Mouse (Mus musculus) kidney, postnatal 0 days (tissue): ENCODE data around the gene Adam10. TPM values are rescaled to one million over a fixed set of nuclear protein-coding genes. Genes with fewer than 3 reads are reported as not detected.
A peak's percentile ranks its signal among the peaks of the same experiment; 100 is the strongest.

Experiments
- ATAC-seq: fragments of 200-750 bp; cut with Nextera tagmentation; replicated peaks from 2 replicates; pipeline ENCODE4 v1.8.0; 2017; ENCODE audit warnings: low read depth, moderate number of reproducible peaks, moderate TSS enrichment, moderate library complexity; ENCODE audit not compliant: low FRiP score
- DNase-seq: peaks from one replicate; pipeline ENCODE4 v3.0.0-alpha.2; 2016; ENCODE audit warnings: low spot score
- H3K27ac ChIP-seq: fragments of 300-500 bp; sonication (generic); 2 replicates; pipeline ENCODE4 v1.5.1; 2014; ENCODE audit warnings: mild to moderate bottlenecking
- H3K27me3 ChIP-seq: fragments of 300-500 bp; sonication (generic); 2 replicates; pipeline ENCODE4 v1.6.1; 2014; ENCODE audit warnings: low read length, mixed read lengths; ENCODE audit not compliant: insufficient read depth
- H3K36me3 ChIP-seq: fragments of 300-500 bp; sonication (generic); 2 replicates; pipeline ENCODE4 v1.6.1; 2014; ENCODE audit warnings: low read length, mixed read lengths; ENCODE audit not compliant: insufficient read depth
- H3K4me1 ChIP-seq: fragments of 300-500 bp; sonication (generic); replicated peaks from 2 replicates; pipeline ENCODE4 v1.6.1; 2014; ENCODE audit warnings: antibody characterized with exemption, low read length, mixed read lengths; ENCODE audit not compliant: insufficient read depth
- H3K4me2 ChIP-seq: fragments of 300-500 bp; sonication (generic); 2 replicates; pipeline ENCODE4 v1.6.1; 2014; ENCODE audit warnings: mild to moderate bottlenecking, low read length, moderate library complexity, mixed read lengths
- H3K4me3 ChIP-seq: fragments of 300-500 bp; sonication (generic); replicated peaks from 2 replicates; pipeline ENCODE4 v1.5.1; 2014; ENCODE audit warnings: low read depth, low read length
- H3K9ac ChIP-seq: fragments of 300-500 bp; sonication (generic); 2 replicates; pipeline ENCODE4 v1.6.1; 2014; ENCODE audit warnings: low read depth, low read length
- H3K9me3 ChIP-seq: fragments of 300-500 bp; sonication (generic); replicated peaks from 2 replicates; pipeline ENCODE4 v1.6.1; 2016; ENCODE audit warnings: low read length, inconsistent platforms, mixed read lengths
- CTCF ChIP-seq: IDR thresholded peaks from 2 replicates; pipeline ENCODE4 v1.5.1; 2016; ENCODE audit warnings: antibody characterized with exemption, low read depth, mild to moderate bottlenecking, moderate library complexity
- WGBS: fragments of 180-500 bp; shearing (Covaris S2); extraction: QIAGEN DNeasy Blood & Tissue Kit; methylation state at CpG from one replicate; pipeline ENCODE4 v1.1.7; 2014; 5-methylcytosine and 5-hydroxymethylcytosine counted together
- polyA plus RNA-seq: library from polyadenylated mRNA; unstranded; fragments of >200 nt; fragmentation: Nextera tagmentation; extraction: Ambion mirVana; gene quantifications from 2 replicates; pipeline ENCODE4 v1.2.1, GENCODE M21; 2015

The Adam10 gene
- 70.5 and 72.6 TPM in 2 replicates for polyA plus RNA-seq

GRCm38 (mm10) chr9:70678682-70679131, at the start of gene Adam10:
Gene Adam10, plus strand, starts transcription at chr9:70678997.
- ATAC-seq (peak; percentile 99), DNase-seq (peak; percentile 99)
- no peak for TF ChIP-seq CTCF
- 0 out of 2 replicates have a peak, but pooled peaks cover 7% of the 10 kb centered on the region for H3K4me1 ChIP-seq
- no peaks in the 10 kb centered on the region for H3K36me3 ChIP-seq
- WGBS = under 1% methylated on average over 48 of the region's 48 CpGs
- peak within 1 kb of the TSS; percentile 67 for H3K4me2 ChIP-seq
- H3K4me3 ChIP-seq = peak within 1 kb of the TSS; percentile 97
- H3K9ac ChIP-seq = peak within 1 kb of the TSS; percentile 97
- H3K27me3 ChIP-seq = no peaks in the 10 kb centered on the region
- H3K9me3 ChIP-seq = no peaks in the 10 kb centered on the region
- H3K27ac ChIP-seq = peak within 1 kb of the TSS; percentile 98

- Histone ChIP-seq H3K4me2 (no peak overlapping the region), H3K9me3 (no peaks in the 10 kb centered on the region), H3K27me3 (no peaks in the 10 kb centered on the region), H3K4me3 (no peak overlapping the region), H3K4me1 (no peaks in the 10 kb centered on the region; the same call in 1 of the 2 replicates), H3K27ac (no peak overlapping the region), H3K9ac (no peak overlapping the region), H3K36me3 (no peaks in the 10 kb centered on the region)
- DNase-seq (no peak), ATAC-seq (no peak)
- 88% methylated on average over 2 of the region's 2 CpGs for WGBS
- TF ChIP-seq CTCF = no peak
Observed at GRCm38 (mm10) chr9:70629711-70630110, 49.1 kb upstream of the Adam10 start.

GRCm38 (mm10) chr9:70631665-70632064, 47.1 kb upstream of the Adam10 start:
- Histone ChIP-seq H3K4me3 (no peak overlapping the region), H3K4me2 (no peak overlapping the region), H3K36me3 (no peaks in the 10 kb centered on the region), H3K27me3 (no peaks in the 10 kb centered on the region), H3K27ac (no peak overlapping the region), H3K9me3 (no peaks in the 10 kb centered on the region), H3K4me1 (no peaks in the 10 kb centered on the region; the same call in 1 of the 2 replicates), H3K9ac (no peak overlapping the region)
- DNase-seq = peak; percentile 52
- WGBS = 24% methylated on average over 5 of the region's 5 CpGs
- ATAC-seq = no peak
- no peak for TF ChIP-seq CTCF

- TF ChIP-seq CTCF = no peak
- Histone ChIP-seq H3K4me2 (no peak overlapping the region), H3K36me3 (0 out of 2 replicates have a peak, but pooled peaks cover 8% of the 10 kb centered on the region), H3K9ac (no peak overlapping the region), H3K9me3 (no peaks in the 10 kb centered on the region), H3K27me3 (no peaks in the 10 kb centered on the region), H3K27ac (no peak overlapping the region), H3K4me1 (no peaks in the 10 kb centered on the region; the same call in 1 of the 2 replicates), H3K4me3 (no peak overlapping the region)
- ATAC-seq (no peak), DNase-seq (no peak)
- WGBS = 81% methylated on average over 2 of the region's 2 CpGs
Observed at GRCm38 (mm10) chr9:70636748-70637147, 42.0 kb upstream of the Adam10 start.

- TF ChIP-seq CTCF = no peak
- Histone ChIP-seq H3K4me2 (no peak overlapping the region), H3K4me1 (0 out of 2 replicates have a peak, but pooled peaks cover 10% of the 10 kb centered on the region), H3K9ac (no peak overlapping the region), H3K27ac (no peak overlapping the region), H3K27me3 (no peaks in the 10 kb centered on the region), H3K4me3 (no peak overlapping the region), H3K36me3 (no peaks in the 10 kb centered on the region), H3K9me3 (no peaks in the 10 kb centered on the region)
- 81% methylated on average over 2 of the region's 2 CpGs for WGBS
- ATAC-seq (no peak), DNase-seq (no peak)
Observed at GRCm38 (mm10) chr9:70650260-70650659, 28.5 kb upstream of the Adam10 start.

- Histone ChIP-seq H3K36me3 (no peaks in the 10 kb centered on the region), H3K27me3 (no peaks in the 10 kb centered on the region), H3K4me1 (0 out of 2 replicates have a peak, but pooled peaks cover 10% of the 10 kb centered on the region), H3K9ac (no peak overlapping the region), H3K4me2 (no peak overlapping the region), H3K27ac (no peak overlapping the region), H3K9me3 (no peaks in the 10 kb centered on the region), H3K4me3 (no peak overlapping the region)
- no peak for DNase-seq
- no peak for TF ChIP-seq CTCF
- 93% methylated on average over 1 of the region's 1 CpGs for WGBS
- no peak for ATAC-seq
Observed at GRCm38 (mm10) chr9:70650994-70651393, 27.8 kb upstream of the Adam10 start.

GRCm38 (mm10) chr9:70652221-70652620, 26.6 kb upstream of the Adam10 start:
- H3K4me3 ChIP-seq = no peak overlapping the region
- 0 out of 2 replicates have a peak, but pooled peaks cover 10% of the 10 kb centered on the region for H3K4me1 ChIP-seq
- no peak overlapping the region for H3K4me2 ChIP-seq
- DNase-seq (no peak), ATAC-seq (no peak)
- H3K9ac ChIP-seq = no peak overlapping the region
- no peaks in the 10 kb centered on the region for H3K27me3 ChIP-seq
- 73% methylated on average over 2 of the region's 2 CpGs for WGBS
- no peak overlapping the region for H3K27ac ChIP-seq
- no peak for TF ChIP-seq CTCF
- H3K9me3 ChIP-seq = no peaks in the 10 kb centered on the region
- H3K36me3 ChIP-seq = no peaks in the 10 kb centered on the region
